Mouse (Mus musculus) thymus, adult 2 months (tissue): ENCODE results near the gene Grm4. TPM values are rescaled to one million over a fixed set of nuclear protein-coding genes. Genes with fewer than 3 reads are reported as not detected.
A peak's percentile ranks its signal among the peaks of the same experiment; 100 is the strongest.

Source experiments
- DNase-seq: peaks from one replicate; pipeline ENCODE4 v3.0.0; 2021
- H3K27ac ChIP-seq: fragments of 200-500 bp; 2 replicates; pipeline ENCODE4 v1.5.1; 2012; ENCODE audit warnings: low read length, control low read depth; ENCODE audit not compliant: control insufficient read depth, insufficient read depth
- H3K27me3 ChIP-seq: fragments of 200-500 bp; 2 replicates; pipeline ENCODE4 v1.6.1; 2012; ENCODE audit warnings: mild to moderate bottlenecking, low read length, moderate library complexity, mixed read lengths; ENCODE audit not compliant: control insufficient read depth, insufficient read depth
- H3K36me3 ChIP-seq: fragments of 200-500 bp; 2 replicates; pipeline ENCODE4 v1.6.1; 2012; ENCODE audit warnings: mild to moderate bottlenecking, low read length, moderate library complexity; ENCODE audit not compliant: control insufficient read depth, insufficient read depth
- H3K4me1 ChIP-seq: fragments of 200-500 bp; replicated peaks from 2 replicates; pipeline ENCODE4 v1.6.1; 2012; ENCODE audit warnings: low read length; ENCODE audit not compliant: control insufficient read depth, insufficient read depth
- H3K4me3 ChIP-seq: fragments of 200-500 bp; 2 replicates; pipeline ENCODE4 v1.5.1; 2012; ENCODE audit warnings: mild to moderate bottlenecking, low read length, control low read depth, moderate library complexity; ENCODE audit not compliant: control insufficient read depth, insufficient read depth
- CTCF ChIP-seq: fragments of 200-500 bp; IDR thresholded peaks from 2 replicates; pipeline ENCODE4 v1.5.1; 2012; ENCODE audit warnings: mild to moderate bottlenecking, control low read depth, low read length, moderate library complexity, borderline replicate concordance; ENCODE audit not compliant: control insufficient read depth, poor library complexity, insufficient read depth; ENCODE audit errors: extremely low read depth
- POLR2A ChIP-seq: fragments of 200-500 bp; IDR thresholded peaks from 2 replicates; pipeline ENCODE4 v1.6.1; 2012; ENCODE audit warnings: mild to moderate bottlenecking, low read length, control low read depth, moderate library complexity; ENCODE audit not compliant: control insufficient read depth, poor library complexity, insufficient read depth; ENCODE audit errors: extremely low read depth
- whole genome bisulfite sequencing: fragments of 180-500 bp; shearing (Covaris S2); methylation state at CpG from one replicate; pipeline ENCODE4 v1.1.7; 2018; 5-methylcytosine and 5-hydroxymethylcytosine counted together
- polyA plus RNA-seq: library from polyadenylated mRNA; depleted of rRNA; stranded (reverse); fragments of >200 nt; gene quantifications from 2 replicates; pipeline ENCODE4 v1.2.3, GENCODE M21; 2012; rRNA removed

Grm4 gene
- polyA plus RNA-seq, 1 experiment, result 1.5 TPM

GRCm38 (mm10) chr17:27375551-27375950, 145.7 kb downstream of the Grm4 start:
- H3K27ac ChIP-seq, result no peak overlapping the region
- no peak for TF ChIP-seq CTCF
- no peak for TF ChIP-seq POLR2A
- DNase-seq, result peak; percentile 8
- H3K4me3 ChIP-seq, result no peak overlapping the region
- WGBS, result 41% methylated on average over 5 of the region's 5 CpGs
- H3K27me3 ChIP-seq, result no peaks in the 10 kb centered on the region
- H3K36me3 ChIP-seq, result no peaks in the 10 kb centered on the region
- peaks cover 14% of the 10 kb centered on the region for H3K4me1 ChIP-seq

Other genes starting within 250 kb of the Grm4 start
- 430 and 578 TPM in 2 replicates for gene Hmga1, start 35.1 kb upstream of the Grm4 start, polyA plus RNA-seq
- 89.4 and 120 TPM in 2 replicates for gene AI413582, start 44.4 kb upstream of the Grm4 start, polyA plus RNA-seq
- gene Nudt3, start 102.1 kb upstream of the Grm4 start, polyA plus RNA-seq, result 86.3 and 110 TPM in 2 replicates
- gene RPS10-NUDT3, start 113.8 kb upstream of the Grm4 start, polyA plus RNA-seq, result not detected in 2 replicates
- gene Rps10, start 115.3 kb upstream of the Grm4 start, polyA plus RNA-seq, result 1,664 and 2,025 TPM in 2 replicates
- gene Pacsin1, start 134.1 kb upstream of the Grm4 start, polyA plus RNA-seq, result 24.0 and 24.7 TPM in 2 replicates
- 0.58 and 0.99 TPM in 2 replicates for gene Spdef, start 207.6 kb upstream of the Grm4 start, polyA plus RNA-seq